Comparison of ENCODE assay signal across 32 mouse cellular contexts in the genomic region with DNA sequence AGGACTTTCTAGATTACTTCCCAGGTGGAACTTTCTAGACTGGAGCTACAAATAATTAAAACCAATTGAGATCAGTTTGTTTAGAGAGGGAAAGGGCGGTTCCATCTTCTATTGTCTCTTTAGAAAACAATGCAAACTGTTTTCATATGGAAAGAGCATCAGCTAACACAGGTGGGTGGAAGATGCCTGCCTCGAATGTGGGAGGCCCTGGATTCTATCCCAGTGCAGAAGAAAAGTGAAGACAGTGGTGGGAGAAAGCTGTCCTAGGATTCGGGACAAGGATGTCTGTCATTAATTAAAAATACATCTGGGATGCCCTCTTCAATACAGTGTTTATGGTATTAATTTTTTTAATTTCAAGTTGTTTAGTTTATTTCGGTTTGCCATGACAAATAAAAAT. TPM values are rescaled to one million over a fixed set of nuclear protein-coding genes. Genes with fewer than 3 reads are reported as not detected.
"Had no signal": no experiment of that assay in that cellular context is flagged by ENCODE, and none has a peak within 500 bp of the region (broad histone marks: within the 10 kb centered on the region; RNA-seq: fewer than 3 reads in every experiment).

No protein-coding gene starts in this region.

- H3K9me3 ChIP-seq: heart, embryonic 13.5 days; heart, embryonic 15.5 days; hindbrain, embryonic 13.5 days; hindbrain, embryonic 15.5 days; kidney, embryonic 15.5 days; limb, embryonic 13.5 days; limb, embryonic 15.5 days; liver, embryonic 12.5 days had no signal

- H3K9ac ChIP-seq: heart, embryonic 13.5 days; heart, embryonic 15.5 days; hindbrain, embryonic 13.5 days; hindbrain, embryonic 15.5 days; kidney, embryonic 15.5 days; limb, embryonic 13.5 days; limb, embryonic 15.5 days; liver, embryonic 12.5 days had no signal

- H3K4me1 ChIP-seq: heart, embryonic 15.5 days; hindbrain, embryonic 13.5 days had no signal

- DNase-seq: gastrocnemius, postnatal 14 days; gastrocnemius, postnatal 36 days; heart, postnatal 14 days; heart, postnatal 36 days; kidney, adult 11 months; kidney, adult 2 months; kidney, adult 9 months; kidney, postnatal 14 days; kidney, postnatal 36 days; layer of hippocampus, adult 9-11 months; layer of hippocampus, postnatal 36 days; left cerebral cortex, postnatal 4 days had no signal

- H3K4me3 ChIP-seq: heart, adult 2 months; heart, embryonic 13.5 days; heart, embryonic 15.5 days; hindbrain, embryonic 13.5 days; hindbrain, embryonic 15.5 days; kidney, embryonic 15.5 days; limb, embryonic 13.5 days; limb, embryonic 15.5 days; liver, embryonic 12.5 days had no signal

- H3K4me2 ChIP-seq: heart, embryonic 11.5 days; heart, embryonic 13.5 days; heart, embryonic 15.5 days; hindbrain, embryonic 13.5 days; hindbrain, embryonic 15.5 days; kidney, embryonic 15.5 days; limb, embryonic 13.5 days; limb, embryonic 15.5 days; liver, embryonic 12.5 days had no signal

- ATAC-seq: hindbrain, postnatal 0 days; intestine, embryonic 16.5 days; liver, embryonic 12.5 days had no signal

- H3K27ac ChIP-seq: heart, adult 2 months; heart, embryonic 13.5 days; heart, embryonic 15.5 days; hindbrain, embryonic 13.5 days; hindbrain, embryonic 15.5 days; hindbrain, postnatal 0 days; kidney, embryonic 15.5 days; kidney, postnatal 0 days; limb, embryonic 13.5 days; limb, embryonic 15.5 days; liver, embryonic 12.5 days had no signal

- H3K27me3 ChIP-seq: heart, embryonic 13.5 days; heart, embryonic 15.5 days; hindbrain, embryonic 15.5 days; kidney, embryonic 15.5 days; limb, embryonic 13.5 days; limb, embryonic 15.5 days; liver, embryonic 12.5 days had no signal

- H3K36me3 ChIP-seq: heart, embryonic 13.5 days; heart, embryonic 15.5 days; hindbrain, embryonic 13.5 days; hindbrain, embryonic 15.5 days; kidney, embryonic 15.5 days; limb, embryonic 13.5 days; limb, embryonic 15.5 days; liver, embryonic 12.5 days had no signal

RNA-seq across cellular contexts. Expression of gene Rsph1, which starts 10.0 kb away (rescaled TPM):
- total RNA-seq: liver, adult 2 months had no signal
- polyA plus RNA-seq: liver, adult 2 months had no signal

RNA-seq across cellular contexts. Expression of gene Ubash3a, which starts 59.5 kb away (rescaled TPM):
- total RNA-seq: gastrocnemius, adult 18-20 months; gastrocnemius, adult 8-10 months; gastrocnemius, postnatal 14 days; heart, postnatal 36 days; left cerebral cortex, adult 18-20 months; left cerebral cortex, adult 8-10 months; left cerebral cortex, postnatal 10 days; left cerebral cortex, postnatal 25 days; left cerebral cortex, postnatal 4 days had no signal
- polyA plus RNA-seq: hindbrain, embryonic 15.5 days; hindbrain, postnatal 0 days had no signal
